In genomic region chr6:56906121-56906846, GRCm38 (mm10) we compare ENCODE assay signal across 18 mouse cellular contexts. TPM values are rescaled to one million over a fixed set of nuclear protein-coding genes. Genes with fewer than 3 reads are reported as not detected.
DNase-seq lines count a peak whose midpoint lies in the region; ATAC-seq and TF ChIP-seq lines count a peak whose summit lies in the region.
"Had no signal": no experiment of that assay in that cellular context is flagged by ENCODE, and none has a peak within 500 bp of the region (broad histone marks: within the 10 kb centered on the region; RNA-seq: fewer than 3 reads in every experiment).

No protein-coding gene starts in this region.

- H3K27me3 ChIP-seq in kidney, adult 2 months (replicated peaks; ENCODE audit: control insufficient read depth, insufficient read depth, low read length): no peaks in the 10 kb centered on the region
- H3K27me3 ChIP-seq in kidney, embryonic 15.5 days: no peaks in the 10 kb centered on the region
- H3K27me3 ChIP-seq in liver, embryonic 15.5 days: no peaks in the 10 kb centered on the region
- H3K27me3 ChIP-seq: forebrain, embryonic 13.5 days; neural tube, embryonic 12.5 days had no signal

- 50% methylated on average over 8 of the region's 8 CpGs for WGBS in kidney, adult 2 months
- 75% methylated on average over 8 of the region's 8 CpGs for WGBS in kidney, embryonic 15.5 days
- WGBS in liver, embryonic 15.5 days (ENCODE audit: insufficient replicate concordance): 60% methylated on average over 8 of the region's 8 CpGs

- ATAC-seq in kidney, embryonic 15.5 days (replicated peaks; ENCODE audit: low FRiP score): no peak
- no peak for ATAC-seq in liver, embryonic 15.5 days (ENCODE audit: insufficient read depth)
- ATAC-seq: forebrain, embryonic 13.5 days had no signal

- no peak overlapping the region for H3K9ac ChIP-seq in kidney, embryonic 15.5 days
- no peak overlapping the region for H3K9ac ChIP-seq in liver, embryonic 15.5 days
- H3K9ac ChIP-seq: forebrain, embryonic 13.5 days; neural tube, embryonic 12.5 days had no signal

- peak overlapping the region; percentile 61; the same call in 1 of the 2 replicates for H3K27ac ChIP-seq in kidney, adult 2 months (ENCODE audit: insufficient read depth, low read depth, low read length)
- H3K27ac ChIP-seq in kidney, embryonic 15.5 days: no peak overlapping the region
- peak overlapping the region; percentile 99 for H3K27ac ChIP-seq in liver, embryonic 15.5 days (replicated peaks)
- H3K27ac ChIP-seq: forebrain, embryonic 13.5 days; layer of hippocampus, adult 2 months; limb, embryonic 10.5 days; midbrain, embryonic 10.5 days; neural tube, embryonic 12.5 days had no signal

- TF ChIP-seq POLR2A in kidney, adult 2 months (IDR thresholded peaks at IDR 0.05; ENCODE audit: low read depth, low read length): no peak

- H3K4me2 ChIP-seq in kidney, embryonic 15.5 days: no peak overlapping the region
- peak overlapping the region; percentile 34 for H3K4me2 ChIP-seq in liver, embryonic 15.5 days
- H3K4me2 ChIP-seq: forebrain, embryonic 13.5 days; neural tube, embryonic 12.5 days had no signal

- H3K9me3 ChIP-seq in kidney, embryonic 15.5 days (replicated peaks): no peaks in the 10 kb centered on the region
- no peaks in the 10 kb centered on the region for H3K9me3 ChIP-seq in liver, embryonic 15.5 days (replicated peaks)
- H3K9me3 ChIP-seq: forebrain, embryonic 13.5 days; limb, embryonic 10.5 days; midbrain, embryonic 10.5 days; neural tube, embryonic 12.5 days had no signal

- H3K36me3 ChIP-seq in kidney, adult 2 months (ENCODE audit: control insufficient read depth, insufficient read depth, low read length): no peaks in the 10 kb centered on the region
- no peaks in the 10 kb centered on the region for H3K36me3 ChIP-seq in kidney, embryonic 15.5 days
- peaks cover 13% of the 10 kb centered on the region for H3K36me3 ChIP-seq in liver, embryonic 15.5 days (replicated peaks)
- H3K36me3 ChIP-seq: limb, embryonic 10.5 days; midbrain, embryonic 10.5 days; neural tube, embryonic 12.5 days had no signal

- no peak overlapping the region for H3K4me3 ChIP-seq in kidney, adult 2 months (ENCODE audit: insufficient read depth, low read depth, low read length)
- no peak overlapping the region for H3K4me3 ChIP-seq in kidney, embryonic 15.5 days (replicated peaks)
- no peak overlapping the region for H3K4me3 ChIP-seq in liver, embryonic 15.5 days (replicated peaks)
- H3K4me3 ChIP-seq: erythroblast, embryonic 14.5 days; forebrain, embryonic 13.5 days; layer of hippocampus, adult 2 months; limb, embryonic 10.5 days; midbrain, embryonic 10.5 days; neural tube, embryonic 12.5 days had no signal

- peak; percentile 83 for DNase-seq in kidney, adult 2 months
- peak; percentile 61 to 66 for DNase-seq in kidney, adult 8-10 months
- peak; percentile 59 for DNase-seq in kidney, postnatal 14 days
- DNase-seq in B cell, adult 2 months: no peak
- no peak for DNase-seq in heart, postnatal 25 days (ENCODE audit: low spot score)
- DNase-seq: cerebellum, adult 2 months; gastrocnemius, postnatal 36 days; lung, adult 2 months; lung, postnatal 36 days; thymus, postnatal 25 days had no signal

- TF ChIP-seq CTCF in kidney, adult 2 months (conservative IDR thresholded peaks at IDR 0.05; ENCODE audit: insufficient read depth, insufficient read length, low read depth, low read length): no peak

- H3K4me1 ChIP-seq in kidney, adult 2 months (ENCODE audit: control insufficient read depth, insufficient read depth, low read length): peaks cover 8% of the 10 kb centered on the region; the same call in 1 of the 2 replicates
- peaks cover 14% of the 10 kb centered on the region for H3K4me1 ChIP-seq in kidney, embryonic 15.5 days
- peaks cover 95% of the 10 kb centered on the region for H3K4me1 ChIP-seq in liver, embryonic 15.5 days (replicated peaks)

- intact Hi-C loops in heart, postnatal 25 days (cut with DNase I): no loop called here

RNA-seq across cellular contexts. Expression of gene Nt5c3, which starts 17.4 kb away (rescaled TPM):
- 13.3 and 15.1 TPM in 2 replicates for polyA plus RNA-seq in kidney, adult 2 months (2012; rRNA removed)
- 61.5 and 64.9 TPM in 2 replicates for polyA plus RNA-seq in kidney, embryonic 15.5 days (2015; fragmentation: Nextera tagmentation; extraction: Ambion mirVana)
- 234 and 240 TPM in 2 replicates for polyA plus RNA-seq in liver, embryonic 15.5 days (2015; fragmentation: Nextera tagmentation; extraction: Ambion mirVana)
- 10 to 100 TPM; 67.5 to 75.9 TPM for total RNA-seq in heart, postnatal 25 days (2021)

RNA-seq across cellular contexts. Expression of gene Vmn1r4, which starts 17.5 kb away (rescaled TPM):
- 0.14 and 0.15 TPM in 2 replicates for polyA plus RNA-seq in kidney, adult 2 months (2012; rRNA removed)
- 0.28 and 0.39 TPM in 2 replicates for polyA plus RNA-seq in kidney, embryonic 15.5 days (2015; fragmentation: Nextera tagmentation; extraction: Ambion mirVana)
- polyA plus RNA-seq in liver, embryonic 15.5 days (2015; fragmentation: Nextera tagmentation; extraction: Ambion mirVana): 0.15 and 0.16 TPM in 2 replicates
- under 1 TPM in 1 of 2 experiments, not detected in 1; 0.21 TPM for total RNA-seq in heart, postnatal 25 days (2021)
- polyA plus RNA-seq: erythroblast, embryonic 14.5 days had no signal

Comparison
In these comparisons a context has a peak if more than half of its experiments do, and no peak if none do; other contexts are left out.
1. DNase-seq: peak in kidney, adult 2 months (single experiment), kidney, adult 8-10 months (2 of 2) and kidney, postnatal 14 days (single experiment); none in B cell, adult 2 months (0 of 2) and heart, postnatal 25 days (single experiment).